Mouse (Mus musculus) midbrain, embryonic 10.5 days (tissue): ENCODE results near the gene Podn. TPM values are rescaled to one million over a fixed set of nuclear protein-coding genes. Genes with fewer than 3 reads are reported as not detected.

Experiments
- microRNA-seq: library from miRNA; unstranded; fragments of <30 nt; microRNA quantifications from one replicate; pipeline ENCODE4, GENCODE M21; 2017
- polyA plus RNA-seq: library from polyadenylated mRNA; unstranded; fragments of >200 nt; fragmentation: Nextera tagmentation; extraction: Ambion mirVana; gene quantifications from 2 replicates; pipeline ENCODE4 v1.2.1, GENCODE M21; 2016

The Podn gene
- polyA plus RNA-seq, 1 experiment from 2014 or later, result 0.12 TPM

Small RNA genes within 50 kb of the gene (microRNA-seq; reads per million reads assigned to microRNA genes)
- not detected for gene Mir6397

Other genes starting within 250 kb of the Podn start
- gene Magoh, start 216.7 kb downstream of the Podn start, polyA plus RNA-seq, result 219 and 263 TPM in 2 replicates
- 113 TPM in 2 replicates for gene 0610037L13Rik, start 206.6 kb downstream of the Podn start, polyA plus RNA-seq
- 37.4 and 39.1 TPM in 2 replicates for gene Cpt2, start 172.8 kb downstream of the Podn start, polyA plus RNA-seq
- gene Slc1a7, start 128.1 kb downstream of the Podn start, polyA plus RNA-seq, result 0.07 TPM in 1 of 2 replicates, not detected in the other
- 200 and 214 TPM in 2 replicates for gene Scp2, start 48.6 kb upstream of the Podn start, polyA plus RNA-seq
- 16.4 and 18.3 TPM in 2 replicates for gene Echdc2, start 69.0 kb upstream of the Podn start, polyA plus RNA-seq
- gene Zyg11a, start 121.6 kb upstream of the Podn start, polyA plus RNA-seq, result 0.05 TPM in 1 of 2 replicates, not detected in the other
- 13.2 and 18.5 TPM in 2 replicates for gene Zyg11b, start 204.7 kb upstream of the Podn start, polyA plus RNA-seq
- 66.1 and 76.5 TPM in 2 replicates for gene Coa7, start 231.7 kb upstream of the Podn start, polyA plus RNA-seq